Comparison of ENCODE assay signal across 16 mouse cellular contexts in genomic region chr6:100928791-100929758, GRCm38 (mm10).
DNase-seq lines count a peak whose midpoint lies in the region; ATAC-seq lines count a peak whose summit lies in the region.
"Had no signal": no experiment of that assay in that cellular context is flagged by ENCODE, and none has a peak within 500 bp of the region (broad histone marks: within the 10 kb centered on the region; RNA-seq: fewer than 3 reads in every experiment).

No protein-coding gene starts in this region.

- peak; percentile 86 for DNase-seq in heart, adult 11 months
- no peak for DNase-seq in heart, postnatal 4 days
- DNase-seq in midbrain, embryonic 11.5 days (ENCODE audit: low spot score, missing footprints), result peak; percentile 39
- no peak for DNase-seq in gastrocnemius, postnatal 25 days
- no peak for DNase-seq in MN1 (ENCODE audit: low spot score)
- DNase-seq: B cell, adult 2 months; cerebellum, adult 2 months; kidney, adult 9 months; lung, postnatal 14 days; thymus, postnatal 36 days had no signal

- no peaks in the 10 kb centered on the region for H3K4me1 ChIP-seq in midbrain, embryonic 11.5 days (ENCODE audit: control insufficient read depth, insufficient read depth, low read length)
- 0 out of 2 replicates have a peak, but pooled peaks cover 3% of the 10 kb centered on the region for H3K4me1 ChIP-seq in midbrain, embryonic 15.5 days
- peaks cover 25% of the 10 kb centered on the region for H3K4me1 ChIP-seq in embryonic facial prominence, embryonic 13.5 days
- H3K4me1 ChIP-seq in limb, embryonic 13.5 days, result peaks cover 55% of the 10 kb centered on the region
- H3K4me1 ChIP-seq: liver, embryonic 12.5 days; midbrain, embryonic 12.5 days had no signal

- no peak overlapping the region for H3K4me2 ChIP-seq in midbrain, embryonic 11.5 days
- H3K4me2 ChIP-seq in midbrain, embryonic 15.5 days, result no peak overlapping the region
- H3K4me2 ChIP-seq in embryonic facial prominence, embryonic 13.5 days, result no peak overlapping the region; the same call in 1 of the 2 replicates
- peak overlapping the region; percentile 30 for H3K4me2 ChIP-seq in limb, embryonic 13.5 days (replicated peaks)
- H3K4me2 ChIP-seq: liver, embryonic 12.5 days; midbrain, embryonic 12.5 days had no signal

- no peak overlapping the region for H3K9ac ChIP-seq in midbrain, embryonic 11.5 days (ENCODE audit: low read length)
- no peak overlapping the region for H3K9ac ChIP-seq in midbrain, embryonic 15.5 days
- H3K9ac ChIP-seq in embryonic facial prominence, embryonic 13.5 days, result no peak overlapping the region
- no peak overlapping the region for H3K9ac ChIP-seq in limb, embryonic 13.5 days
- H3K9ac ChIP-seq: liver, embryonic 12.5 days; midbrain, embryonic 12.5 days had no signal

- no peaks in the 10 kb centered on the region for H3K9me3 ChIP-seq in midbrain, embryonic 11.5 days (ENCODE audit: control insufficient read depth, low read length)
- no peaks in the 10 kb centered on the region for H3K9me3 ChIP-seq in midbrain, embryonic 15.5 days
- H3K9me3 ChIP-seq in embryonic facial prominence, embryonic 13.5 days, result no peaks in the 10 kb centered on the region
- no peaks in the 10 kb centered on the region for H3K9me3 ChIP-seq in limb, embryonic 13.5 days
- H3K9me3 ChIP-seq: liver, embryonic 12.5 days; midbrain, embryonic 12.5 days had no signal

- no peak overlapping the region for H3K27ac ChIP-seq in midbrain, embryonic 11.5 days (ENCODE audit: low read depth, low read length)
- H3K27ac ChIP-seq in midbrain, embryonic 15.5 days, result no peak overlapping the region
- H3K27ac ChIP-seq in embryonic facial prominence, embryonic 13.5 days, result peak overlapping the region; percentile 34; the same call in 1 of the 2 replicates
- H3K27ac ChIP-seq in limb, embryonic 13.5 days, result peak overlapping the region; percentile 74
- H3K27ac ChIP-seq: hindbrain, postnatal 0 days; liver, embryonic 12.5 days; midbrain, embryonic 12.5 days had no signal

- H3K27me3 ChIP-seq in midbrain, embryonic 11.5 days (ENCODE audit: control insufficient read depth, insufficient read depth, low read length), result no peaks in the 10 kb centered on the region
- no peaks in the 10 kb centered on the region for H3K27me3 ChIP-seq in midbrain, embryonic 15.5 days (replicated peaks)
- H3K27me3 ChIP-seq in embryonic facial prominence, embryonic 13.5 days, result 0 out of 2 replicates have a peak, but pooled peaks cover 4% of the 10 kb centered on the region
- H3K27me3 ChIP-seq in limb, embryonic 13.5 days, result peaks cover 32% of the 10 kb centered on the region
- H3K27me3 ChIP-seq: liver, embryonic 12.5 days; midbrain, embryonic 12.5 days had no signal

- no peak for ATAC-seq in midbrain, embryonic 11.5 days (ENCODE audit: low FRiP score)
- no peak for ATAC-seq in midbrain, embryonic 15.5 days (replicated peaks)
- no peak for ATAC-seq in embryonic facial prominence, embryonic 13.5 days (ENCODE audit: insufficient number of reproducible peaks, insufficient read depth, low FRiP score, low TSS enrichment, low read depth)
- ATAC-seq in limb, embryonic 13.5 days (ENCODE audit: low FRiP score, low read depth), result peak; percentile 9; the same call in 1 of the 2 replicates
- ATAC-seq: hindbrain, postnatal 0 days; liver, embryonic 12.5 days had no signal

- no peaks in the 10 kb centered on the region for H3K36me3 ChIP-seq in midbrain, embryonic 11.5 days (ENCODE audit: control insufficient read depth, insufficient read depth, low read length)
- no peaks in the 10 kb centered on the region for H3K36me3 ChIP-seq in midbrain, embryonic 15.5 days (replicated peaks)
- no peaks in the 10 kb centered on the region for H3K36me3 ChIP-seq in embryonic facial prominence, embryonic 13.5 days
- no peaks in the 10 kb centered on the region for H3K36me3 ChIP-seq in limb, embryonic 13.5 days
- H3K36me3 ChIP-seq: liver, embryonic 12.5 days; midbrain, embryonic 12.5 days had no signal

- WGBS in midbrain, embryonic 11.5 days, result 77% methylated on average over 16 of the region's 16 CpGs
- WGBS in midbrain, embryonic 15.5 days, result 71% methylated on average over 16 of the region's 16 CpGs
- 62% methylated on average over 16 of the region's 16 CpGs for WGBS in embryonic facial prominence, embryonic 13.5 days
- WGBS in limb, embryonic 13.5 days, result 36% methylated on average over 16 of the region's 16 CpGs

- H3K4me3 ChIP-seq in midbrain, embryonic 11.5 days (ENCODE audit: low read depth, low read length), result no peak overlapping the region
- H3K4me3 ChIP-seq in midbrain, embryonic 15.5 days, result no peak overlapping the region
- H3K4me3 ChIP-seq in embryonic facial prominence, embryonic 13.5 days, result no peak overlapping the region
- no peak overlapping the region for H3K4me3 ChIP-seq in limb, embryonic 13.5 days
- H3K4me3 ChIP-seq: liver, embryonic 12.5 days; midbrain, embryonic 12.5 days had no signal

Comparison
In these comparisons a context has a peak if more than half of its experiments do, and no peak if none do; other contexts are left out.
1. DNase-seq: peak in heart, adult 11 months (single experiment) and midbrain, embryonic 11.5 days (single experiment); none in heart, postnatal 4 days (single experiment), gastrocnemius, postnatal 25 days (single experiment) and MN1 (single experiment).
2. H3K27ac ChIP-seq: peak in embryonic facial prominence, embryonic 13.5 days (single experiment) and limb, embryonic 13.5 days (single experiment); none in midbrain, embryonic 11.5 days (single experiment) and midbrain, embryonic 15.5 days (single experiment).